Mouse (Mus musculus): ENCODE data around the gene Lif.

GRCm38 (mm10) chr11:4246623-4247022 lies 10.7 kb upstream of the Lif start:
- no peak for TF ChIP-seq CTCF (conservative IDR thresholded peaks at IDR 0.05; ENCODE audit: low read length)
- TF ChIP-seq NANOG (IDR thresholded peaks at IDR 0.05; ENCODE audit: borderline replicate concordance, low read length) = no peak

Data from E14TG2a.4 (cell line).